Mouse (Mus musculus) MEL (cell line): ENCODE data around the gene Gm960. TPM values are rescaled to one million over a fixed set of nuclear protein-coding genes. Genes with fewer than 3 reads are reported as not detected.

Source experiments
- DNase-seq: peaks from one replicate; pipeline ENCODE4 v3.0.0; 2011; ENCODE audit warnings: low read depth, low spot score
- H3K27ac ChIP-seq: 2 replicates; pipeline ENCODE4 v1.5.1; 2012; ENCODE audit warnings: low read depth, mild to moderate bottlenecking, control low read depth, low read length, moderate library complexity; ENCODE audit not compliant: control insufficient read depth
- H3K27me3 ChIP-seq, 2 experiments: fragments of 150-350 bp in 1 of 2; sonication (generic) in 1 of 2; 2 replicates each; pipeline ENCODE4 v1.6.1; 2012; ENCODE audit warnings: low read length in 2 of 2, mild to moderate bottlenecking in 2 of 2, improper control_type of control experiment in 1 of 2, moderate library complexity in 1 of 2; ENCODE audit not compliant: insufficient read depth in 2 of 2, control insufficient read depth in 1 of 2
- H3K36me3 ChIP-seq, 2 experiments: 2 replicates each; pipeline ENCODE4 v1.6.1; 2012 to 2014; ENCODE audit warnings: low read length in 2 of 2, improper control_type of control experiment in 1 of 2, inconsistent platforms in 1 of 2, mild to moderate bottlenecking in 1 of 2; ENCODE audit not compliant: insufficient read depth in 2 of 2, control insufficient read depth in 1 of 2
- H3K4me1 ChIP-seq, 2 experiments: fragments of 150-350 bp in 1 of 2; sonication (generic) in 1 of 2; 2 replicates each; pipeline ENCODE4 v1.6.1; 2012; ENCODE audit warnings: low read length in 2 of 2, improper control_type of control experiment in 1 of 2, mild to moderate bottlenecking in 1 of 2; ENCODE audit not compliant: insufficient read depth in 2 of 2, control insufficient read depth in 1 of 2
- H3K4me3 ChIP-seq, 2 experiments: fragments of 150-350 bp in 1 of 2; sonication (generic) in 1 of 2; 2 replicates each; pipeline ENCODE4 v1.5.1; 2012; ENCODE audit warnings: low read depth in 2 of 2, low read length in 2 of 2, mild to moderate bottlenecking in 2 of 2, moderate library complexity in 2 of 2, control low read depth in 1 of 2, improper control_type of control experiment in 1 of 2; ENCODE audit not compliant: control insufficient read depth in 1 of 2, insufficient read depth in 1 of 2
- H3K79me2 ChIP-seq: 2 replicates; pipeline ENCODE4 v1.6.1; 2012; ENCODE audit warnings: mild to moderate bottlenecking, low read length, moderate library complexity; ENCODE audit not compliant: control insufficient read depth, poor library complexity, insufficient read depth
- H3K9ac ChIP-seq: 2 replicates; pipeline ENCODE4 v1.6.1; 2012; ENCODE audit warnings: low read depth, mild to moderate bottlenecking, control low read depth, low read length, moderate library complexity; ENCODE audit not compliant: control insufficient read depth, poor library complexity, severe bottlenecking
- H3K9me3 ChIP-seq: fragments of 150-350 bp; sonication (generic); replicated peaks from 2 replicates; pipeline ENCODE4 v1.6.1; 2012; ENCODE audit warnings: mild to moderate bottlenecking, low read length, improper control_type of control experiment, moderate library complexity; ENCODE audit not compliant: insufficient read depth
- BHLHE40 ChIP-seq: IDR thresholded peaks from 2 replicates; pipeline ENCODE4 v1.6.1; 2012; ENCODE audit warnings: low read depth, mild to moderate bottlenecking, inconsistent platforms, low read length, improper control_type of control experiment, borderline replicate concordance
- CTCF ChIP-seq, 3 experiments: IDR thresholded peaks in 2 of 3; conservative IDR thresholded peaks in 1 of 3; 2 replicates each; pipeline ENCODE4 v1.5.1; 2011 to 2012; ENCODE audit warnings: low read length in 3 of 3, low read depth in 2 of 3, mild to moderate bottlenecking in 2 of 3, improper control_type of control experiment in 1 of 3, inconsistent platforms in 1 of 3, mixed read lengths in 1 of 3, moderate library complexity in 1 of 3; ENCODE audit not compliant: control insufficient read depth in 1 of 3, insufficient read depth in 1 of 3, poor library complexity in 1 of 3, severe bottlenecking in 1 of 3
- ELF1 ChIP-seq: IDR thresholded peaks from 2 replicates; pipeline ENCODE4 v1.6.1; 2014; ENCODE audit warnings: low read depth, mild to moderate bottlenecking, inconsistent platforms, low read length, improper control_type of control experiment, moderate library complexity
- EP300 ChIP-seq, 2 experiments: IDR thresholded peaks; 2 replicates each; pipeline ENCODE4 v1.6.1; 2011; ENCODE audit warnings: improper control_type of control experiment in 2 of 2, low read length in 2 of 2, low read depth in 1 of 2, mild to moderate bottlenecking in 1 of 2
- ETS1 ChIP-seq: IDR thresholded peaks from 2 replicates; pipeline ENCODE4 v1.6.1; 2012; ENCODE audit warnings: low read depth, mild to moderate bottlenecking, inconsistent platforms, low read length, improper control_type of control experiment, moderate library complexity
- HCFC1 ChIP-seq: IDR thresholded peaks from 2 replicates; pipeline ENCODE4 v1.6.1; 2012; ENCODE audit warnings: low read depth, mild to moderate bottlenecking, inconsistent platforms, low read length, improper control_type of control experiment, moderate library complexity
- JUND ChIP-seq: IDR thresholded peaks from 2 replicates; pipeline ENCODE4 v1.6.1; 2011; ENCODE audit warnings: low read depth, mild to moderate bottlenecking, improper control_type of control experiment, low read length
- MAFK ChIP-seq: IDR thresholded peaks from 2 replicates; pipeline ENCODE4 v1.6.1; 2011; ENCODE audit warnings: low read depth, mild to moderate bottlenecking, low read length, improper control_type of control experiment, borderline replicate concordance
- MAX ChIP-seq: IDR thresholded peaks from 2 replicates; pipeline ENCODE4 v1.6.1; 2011; ENCODE audit warnings: low read length, improper control_type of control experiment
- MAZ ChIP-seq: IDR thresholded peaks from 2 replicates; pipeline ENCODE4 v1.6.1; 2012; ENCODE audit warnings: low read depth, mild to moderate bottlenecking, inconsistent platforms, low read length, improper control_type of control experiment
- MEF2A ChIP-seq: IDR thresholded peaks from 2 replicates; pipeline ENCODE4 v1.6.1; 2014; ENCODE audit warnings: low read depth, mild to moderate bottlenecking, inconsistent platforms, low read length, improper control_type of control experiment; ENCODE audit not compliant: poor library complexity, insufficient replicate concordance, severe bottlenecking; ENCODE audit errors: extremely low read depth
- NELFE ChIP-seq: IDR thresholded peaks from 2 replicates; pipeline ENCODE4 v1.6.1; 2011; ENCODE audit warnings: low read depth, low read length, improper control_type of control experiment
- POLR2A ChIP-seq, 2 experiments: IDR thresholded peaks; 2 replicates each; pipeline ENCODE4 v1.6.1; 2011 to 2012; ENCODE audit warnings: low read length in 2 of 2, mild to moderate bottlenecking in 2 of 2, control low read depth in 1 of 2, improper control_type of control experiment in 1 of 2, low read depth in 1 of 2, moderate library complexity in 1 of 2; ENCODE audit not compliant: control insufficient read depth in 1 of 2, insufficient read depth in 1 of 2, poor library complexity in 1 of 2
- POLR2AphosphoS2 ChIP-seq: IDR thresholded peaks from 2 replicates; pipeline ENCODE4 v1.6.1; 2011; ENCODE audit warnings: low read length, improper control_type of control experiment
- RAD21 ChIP-seq: IDR thresholded peaks from 2 replicates; pipeline ENCODE4 v1.6.1; 2011; ENCODE audit warnings: mild to moderate bottlenecking, low read depth, low read length, improper control_type of control experiment
- SIN3A ChIP-seq: IDR thresholded peaks from 2 replicates; pipeline ENCODE4 v1.6.1; 2012; ENCODE audit warnings: low read length, improper control_type of control experiment, inconsistent platforms
- SMC3 ChIP-seq: IDR thresholded peaks from 2 replicates; pipeline ENCODE4 v1.6.1; 2011; ENCODE audit warnings: low read depth, low read length, improper control_type of control experiment
- TBP ChIP-seq: IDR thresholded peaks from 2 replicates; pipeline ENCODE4 v1.8.0; 2011; ENCODE audit warnings: low read depth, low read length, improper control_type of control experiment
- TCF12 ChIP-seq: IDR thresholded peaks from 2 replicates; pipeline ENCODE4 v1.6.1; 2014; ENCODE audit warnings: low read depth, mild to moderate bottlenecking, inconsistent platforms, low read length, improper control_type of control experiment, moderate library complexity
- USF2 ChIP-seq, 2 experiments: IDR thresholded peaks; 2 replicates each; pipeline ENCODE4 v1.6.1; 2011 to 2012; ENCODE audit warnings: improper control_type of control experiment in 2 of 2, low read length in 2 of 2, borderline replicate concordance in 1 of 2, inconsistent platforms in 1 of 2, low read depth in 1 of 2, mild to moderate bottlenecking in 1 of 2; ENCODE audit not compliant: insufficient read depth in 1 of 2
- ZC3H11A ChIP-seq: IDR thresholded peaks from 2 replicates; pipeline ENCODE4 v1.6.1; 2012; ENCODE audit warnings: low read depth, mild to moderate bottlenecking, inconsistent platforms, low read length, improper control_type of control experiment
- ZKSCAN1 ChIP-seq: IDR thresholded peaks from 2 replicates; pipeline ENCODE4 v1.6.1; 2012; ENCODE audit warnings: low read depth, mild to moderate bottlenecking, inconsistent platforms, low read length, improper control_type of control experiment, moderate library complexity
- polyA plus RNA-seq, 2 experiments: library from polyadenylated mRNA; stranded (reverse) in 1 of 2; unstranded in 1 of 2; fragments of >175 nt in 1 of 2; fragments of >200 nt in 1 of 2; gene quantifications; 2 replicates each; pipeline versions ENCODE4 v1.2.1 to v1.2.4; 2012; ENCODE audit warnings: low replicate concordance in 2 of 2, low read depth in 1 of 2; ENCODE audit not compliant: insufficient read length in 2 of 2, insufficient read depth in 1 of 2, missing spikeins in 1 of 2
- total RNA-seq: library from RNA; depleted of rRNA; stranded (reverse); fragments of 300-350 nt; gene quantifications from 2 replicates; pipeline ENCODE4 v1.2.3, GENCODE M21; 2012

The Gm960 gene
- total and polyA plus RNA-seq, 3 experiments: 2.1 to 2.3 TPM; not detected in 1

DNA sequence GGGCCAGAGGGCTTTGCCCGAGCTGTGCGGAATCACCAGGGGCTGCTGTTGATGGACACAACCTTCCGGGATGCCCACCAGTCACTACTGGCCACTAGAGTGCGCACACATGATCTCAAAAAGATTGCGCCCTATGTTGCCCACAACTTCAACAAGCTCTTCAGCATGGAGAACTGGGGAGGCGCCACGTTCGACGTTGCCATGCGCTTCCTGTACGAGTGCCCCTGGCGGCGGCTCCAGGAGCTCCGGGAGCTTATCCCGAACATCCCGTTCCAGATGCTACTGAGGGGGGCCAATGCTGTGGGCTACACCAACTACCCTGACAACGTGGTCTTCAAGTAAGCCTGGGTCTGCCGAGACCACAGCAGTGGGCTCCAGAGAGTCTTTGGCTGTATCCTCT lies 80.3 kb downstream of the Gm960 start:
- Histone ChIP-seq H3K9me3 (no peaks in the 10 kb centered on the region), H3K4me3 (no peak overlapping the region), H3K79me2 (peaks cover 2% of the 10 kb centered on the region; the same call in 1 of the 2 replicates), H3K27ac (no peak overlapping the region), H3K27me3 (no peaks in the 10 kb centered on the region), H3K9ac (no peak overlapping the region), H3K4me1 (peaks cover 0 to 10% of the 10 kb centered on the region in 2 experiments; a peak in 2 of 4 replicates), H3K36me3 (peaks cover 0 to 6% of the 10 kb centered on the region in 2 experiments; a peak in 2 of 4 replicates)
- no peak for DNase-seq
- TF ChIP-seq CTCF (IDR thresholded peaks at IDR 0.05 in 2 of 3, conservative IDR thresholded peaks at IDR 0.05 in 1 of 3; ENCODE audit: control insufficient read depth in 1 of 3, insufficient read depth in 1 of 3, low read depth in 2 of 3, low read length in 3 of 3, poor library complexity in 1 of 3, severe bottlenecking in 1 of 3): peak in 1 of 3 experiments; percentile 5; a peak in 1 of 6 replicates
- TF ChIP-seq ZKSCAN1: no peak

GRCm38 (mm10) chr19:4616546-4616945 lies 81.9 kb downstream of the Gm960 start:
- H3K4me1 ChIP-seq: peaks cover 0 to 10% of the 10 kb centered on the region in 2 experiments; a peak in 2 of 4 replicates
- H3K36me3 ChIP-seq: peaks cover 0 to 6% of the 10 kb centered on the region in 2 experiments; a peak in 2 of 4 replicates
- H3K9me3 ChIP-seq: no peaks in the 10 kb centered on the region
- peak overlapping the region; percentile 41; the same call in 1 of the 2 replicates for H3K9ac ChIP-seq
- peak; percentile 56 for DNase-seq
- no peaks in the 10 kb centered on the region for H3K27me3 ChIP-seq
- H3K27ac ChIP-seq: peak overlapping the region; percentile 26; the same call in 1 of the 2 replicates
- H3K79me2 ChIP-seq: peaks cover 2% of the 10 kb centered on the region; the same call in 1 of the 2 replicates
- TF ChIP-seq SMC3 (no peak), ETS1 (no peak), EP300 (IDR thresholded peaks at IDR 0.05; ENCODE audit: low read depth in 1 of 2, low read length in 2 of 2) (peak in 1 of 2 experiments; percentile 12; a peak in 2 of 4 replicates), SIN3A (peak; percentile 20; the same call in 1 of the 2 replicates)
- TF ChIP-seq, all 39 proteins: peak for 2
- no peak overlapping the region for H3K4me3 ChIP-seq

GRCm38 (mm10) chr19:4615151-4616093 lies 83.0 kb downstream of the Gm960 start, which contains the start of gene Lrfn4:
Lrfn4 (minus strand) TSS chr19:4615667.
- peaks cover 0 to 6% of the 10 kb centered on the region in 2 experiments; a peak in 2 of 4 replicates for H3K36me3 ChIP-seq
- H3K9ac ChIP-seq: peak within 1 kb of the TSS; percentile 73
- H3K4me3 ChIP-seq: peak within 1 kb of the TSS; percentile 62 to 70
- DNase-seq: peak; percentile 93
- H3K27me3 ChIP-seq: no peaks in the 10 kb centered on the region
- H3K79me2 ChIP-seq: peaks cover 2% of the 10 kb centered on the region; the same call in 1 of the 2 replicates
- peak within 1 kb of the TSS; percentile 26 for H3K27ac ChIP-seq
- H3K9me3 ChIP-seq: no peaks in the 10 kb centered on the region
- peaks cover 0 to 10% of the 10 kb centered on the region in 2 experiments; a peak in 2 of 4 replicates for H3K4me1 ChIP-seq
- peak; percentile 22 for TF ChIP-seq NELFE
- TF ChIP-seq POLR2AphosphoS2: no peak; the same call in 1 of the 2 replicates
- no peak for TF ChIP-seq RAD21
- TF ChIP-seq POLR2A (IDR thresholded peaks at IDR 0.05; ENCODE audit: control insufficient read depth in 1 of 2, insufficient read depth in 1 of 2, low read depth in 1 of 2, low read length in 2 of 2, poor library complexity in 1 of 2): peak in 1 of 2 experiments; percentile 36; a peak in 3 of 4 replicates
- TF ChIP-seq MAFK: no peak
- TF ChIP-seq EP300 (IDR thresholded peaks at IDR 0.05; ENCODE audit: low read depth in 1 of 2, low read length in 2 of 2): 0 out of 4 replicates have a peak, but pooled peaks of 1 of the 2 experiments have one; percentile 13
- TF ChIP-seq MAX: no peak; the same call in none of the 2 replicates
- TF ChIP-seq MAZ: peak; percentile 87; the same call in 1 of the 2 replicates
- TF ChIP-seq MEF2A: no peak
- no peak for TF ChIP-seq USF2 (IDR thresholded peaks at IDR 0.05; ENCODE audit: borderline replicate concordance in 1 of 2, insufficient read depth in 1 of 2, low read depth in 1 of 2, low read length in 2 of 2)
- peak; percentile 62; the same call in 1 of the 2 replicates for TF ChIP-seq BHLHE40
- no peak for TF ChIP-seq TCF12
- TF ChIP-seq JUND: no peak
- peak; percentile 23; the same call in 1 of the 2 replicates for TF ChIP-seq HCFC1
- TF ChIP-seq TBP: no peak
- no peak for TF ChIP-seq ZC3H11A
- no peak for TF ChIP-seq ELF1
